Mouse (Mus musculus): ENCODE data around the gene Hmg20a.

GRCm38 (mm10) chr9:56421991-56422390, 3.6 kb downstream of the Hmg20a start:
- TF ChIP-seq CTCF (IDR thresholded peaks at IDR 0.05; ENCODE audit: extremely low read depth, insufficient read depth, low read length) (no peak), POLR2A (IDR thresholded peaks at IDR 0.05; ENCODE audit: extremely low read depth, insufficient read depth, low read length) (no peak)
